Mouse (Mus musculus) retina, embryonic 14.5 days (tissue): ENCODE results near the gene Tcf7.
A peak's percentile ranks its signal among the peaks of the same experiment; 100 is the strongest.

Source experiments
- DNase-seq: peaks from one replicate; pipeline ENCODE4 v3.0.0-alpha.2; 2015; ENCODE audit warnings: low spot score

The Tcf7 gene

GRCm38 (mm10) chr11:52283596-52284571, 1.1 kb upstream of the Tcf7 start:
- peak; percentile 49 for DNase-seq

- DNase-seq = peak; percentile 38
These were observed 417 bp downstream of the Tcf7 start for GRCm38 (mm10) chr11:52282420-52282773.

- DNase-seq = peak; percentile 22
These were observed 1.1 kb downstream of the Tcf7 start for GRCm38 (mm10) chr11:52281568-52282328.

- no peak for DNase-seq
These were observed 2.0 kb downstream of the Tcf7 start for GRCm38 (mm10) chr11:52280566-52281455.

- no peak for DNase-seq
These were observed 3.1 kb downstream of the Tcf7 start for GRCm38 (mm10) chr11:52279611-52280145.

GRCm38 (mm10) chr11:52278991-52279390, 3.8 kb downstream of the Tcf7 start:
- DNase-seq = no peak

GRCm38 (mm10) chr11:52278164-52278563, 4.7 kb downstream of the Tcf7 start:
- no peak for DNase-seq

- no peak for DNase-seq
These were observed 5.2 kb downstream of the Tcf7 start for GRCm38 (mm10) chr11:52277433-52278150.

- no peak for DNase-seq
These were observed 5.8 kb downstream of the Tcf7 start for GRCm38 (mm10) chr11:52276961-52277391.

GRCm38 (mm10) chr11:52275774-52276555, 6.8 kb downstream of the Tcf7 start:
- no peak for DNase-seq

GRCm38 (mm10) chr11:52275366-52275765, 7.4 kb downstream of the Tcf7 start:
- no peak for DNase-seq

- no peak for DNase-seq
These were observed 8.2 kb downstream of the Tcf7 start for GRCm38 (mm10) chr11:52274456-52275112.

- no peak for DNase-seq
These were observed 8.9 kb downstream of the Tcf7 start for GRCm38 (mm10) chr11:52273942-52274330.

GRCm38 (mm10) chr11:52273183-52273941, 9.5 kb downstream of the Tcf7 start:
- DNase-seq = no peak

GRCm38 (mm10) chr11:52272619-52273018, 10.2 kb downstream of the Tcf7 start:
- no peak for DNase-seq

GRCm38 (mm10) chr11:52271765-52272495, 10.9 kb downstream of the Tcf7 start:
- no peak for DNase-seq

- no peak for DNase-seq
These were observed 13.0 kb downstream of the Tcf7 start for GRCm38 (mm10) chr11:52269841-52270240.
